Mouse (Mus musculus): Measurements from ENCODE around the gene Gpr119. TPM values are rescaled to one million over a fixed set of nuclear protein-coding genes. Genes with fewer than 3 reads are reported as not detected.

Gene Gpr119
- total RNA-seq (2021): not detected
- long read RNA-seq, experiment 1: 0 reads
- long read RNA-seq, experiment 2: 0 reads

GRCm38 (mm10) chrX:48674171-48674570 lies at the start of gene Gpr119:
Gene Gpr119, minus strand, starts transcription at chrX:48674478.
- no peak for DNase-seq

- no peak for DNase-seq
These were observed 38.6 kb upstream of the Gpr119 start for GRCm38 (mm10) chrX:48712846-48713245.

GRCm38 (mm10) chrX:48709701-48710100 lies 35.4 kb upstream of the Gpr119 start:
- DNase-seq: no peak

GRCm38 (mm10) chrX:48694864-48695371 lies 20.6 kb upstream of the Gpr119 start, which contains the start of gene Rbmx2:
Gene Rbmx2, plus strand, starts transcription at chrX:48695004.
- DNase-seq: peak; percentile 88 to 93

- DNase-seq: peak in 1 of 2 experiments; percentile 5
These were observed 20.2 kb upstream of the Gpr119 start for GRCm38 (mm10) chrX:48694460-48694859.

- DNase-seq: no peak
These were observed 9.6 kb upstream of the Gpr119 start for GRCm38 (mm10) chrX:48683857-48684256.

- DNase-seq: peak; percentile 7 to 67
These were observed 9.2 kb upstream of the Gpr119 start for GRCm38 (mm10) chrX:48683451-48683850.

GRCm38 (mm10) chrX:48671714-48672113 lies 2.6 kb downstream of the Gpr119 start:
- no peak for DNase-seq

- no peak for DNase-seq
These were observed 4.7 kb downstream of the Gpr119 start for GRCm38 (mm10) chrX:48669588-48669987.

GRCm38 (mm10) chrX:48666807-48667206 lies 7.5 kb downstream of the Gpr119 start:
- DNase-seq: no peak

GRCm38 (mm10) chrX:48644122-48644521 lies 30.2 kb downstream of the Gpr119 start:
- peak; percentile 4 to 77 for DNase-seq

- DNase-seq: no peak
These were observed 37.2 kb downstream of the Gpr119 start for GRCm38 (mm10) chrX:48637032-48637431.

GRCm38 (mm10) chrX:48624054-48624420 lies 50.2 kb downstream of the Gpr119 start:
- DNase-seq: no peak

- DNase-seq: peak; percentile 83 to 84
These were observed 50.8 kb downstream of the Gpr119 start, which contains the start of gene Slc25a14 for GRCm38 (mm10) chrX:48623379-48624053. Gene Slc25a14, plus strand, starts transcription at chrX:48623413.

- no peak for DNase-seq
These were observed 51.3 kb downstream of the Gpr119 start for GRCm38 (mm10) chrX:48623049-48623378.

Small RNA genes lying within 50 kb of the gene (microRNA-seq; reads per million reads assigned to microRNA genes)
- 0 reads per million in 2 experiments for gene Gm27828

Other genes starting within 250 kb of the Gpr119 start
- 1 to 10 TPM; 5.8 to 6.5 TPM for gene Elf4, start 211.3 kb downstream of the Gpr119 start, total RNA-seq (2021)
- 100 to 1,000 TPM; 105 to 111 TPM for gene Aifm1, start 160.9 kb downstream of the Gpr119 start, total RNA-seq (2021)
- gene Rab33a, start 155.2 kb downstream of the Gpr119 start, total RNA-seq (2021): under 1 TPM in 1 of 2 experiments, not detected in 1; 0.33 TPM
- 1 to 10 TPM; 3.3 to 4.8 TPM for gene Zfp280c, start 80.0 kb downstream of the Gpr119 start, total RNA-seq (2021)
- gene Slc25a14, start 51.1 kb downstream of the Gpr119 start, total RNA-seq (2021): 1 to 10 TPM; 2.4 to 3.5 TPM
- 1 to 10 TPM; 1.6 to 2.2 TPM for gene Rbmx2, start 20.5 kb upstream of the Gpr119 start, total RNA-seq (2021)
- gene Gm595, start 203.2 kb upstream of the Gpr119 start, total RNA-seq (2021): not detected

All from heart, adult 18-20 months (tissue).